Mouse (Mus musculus) cerebellum, postnatal 25 days (tissue): ENCODE results near the gene Ankrd2.
A peak's percentile ranks its signal among the peaks of the same experiment; 100 is the strongest.

Source experiments
- DNase-seq, 2 experiments: peaks; one replicate each; pipeline ENCODE4 v3.0.0; 2021; ENCODE audit warnings: mixed read lengths in 2 of 2

Gene Ankrd2

GRCm38 (mm10) chr19:42016251-42016650, 19.5 kb upstream of the Ankrd2 start:
- no peak for DNase-seq

DNA sequence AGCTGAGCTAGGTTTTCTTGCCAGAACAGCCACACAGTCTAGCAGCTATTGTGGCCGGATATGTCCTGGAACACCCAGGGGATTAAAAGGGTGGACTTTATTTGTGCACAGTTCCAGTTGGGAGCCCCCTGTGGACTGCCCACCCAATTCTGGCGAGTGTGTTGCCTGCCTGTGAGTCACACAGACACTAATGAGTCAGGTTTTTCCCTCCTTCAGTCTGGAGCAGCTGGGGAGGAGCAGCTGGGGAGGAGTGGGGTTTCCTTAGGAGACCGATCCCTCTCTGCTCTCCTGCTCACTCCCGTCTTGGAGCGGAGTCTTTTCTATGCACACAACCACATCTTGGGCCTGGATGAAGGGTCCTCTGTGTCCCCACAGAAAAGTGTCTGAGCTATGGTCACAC, 19.0 kb upstream of the Ankrd2 start:
- no peak for DNase-seq

- DNase-seq, result peak; percentile 91 to 92
Measured at GRCm38 (mm10) chr19:42017399-42018247, 18.2 kb upstream of the Ankrd2 start.

DNA sequence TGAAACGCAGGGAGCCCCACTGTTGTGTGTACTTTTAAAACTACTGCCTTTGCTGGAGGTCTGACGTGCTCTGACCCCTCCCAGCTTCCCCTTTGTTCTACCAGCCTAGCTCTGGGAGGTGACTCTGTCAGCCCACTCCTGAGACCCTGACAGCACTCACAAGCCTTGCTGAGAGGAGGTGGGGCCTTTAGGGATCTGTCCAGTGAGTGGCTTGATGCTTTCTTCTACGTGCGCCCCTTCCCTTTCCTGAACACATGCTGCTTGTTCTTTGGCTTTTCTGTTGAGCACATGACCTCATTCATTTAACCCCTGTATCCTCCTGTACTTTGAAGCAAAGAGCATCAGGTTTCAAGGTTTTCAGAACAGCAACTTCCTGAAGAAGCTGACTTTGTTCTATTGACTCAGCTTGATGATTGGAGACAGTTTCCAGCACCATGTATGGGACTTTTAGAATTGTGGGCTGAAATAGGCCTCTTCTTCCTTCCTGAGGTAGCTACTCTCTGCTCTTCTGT, 16.7 kb upstream of the Ankrd2 start:
- no peak for DNase-seq

DNA sequence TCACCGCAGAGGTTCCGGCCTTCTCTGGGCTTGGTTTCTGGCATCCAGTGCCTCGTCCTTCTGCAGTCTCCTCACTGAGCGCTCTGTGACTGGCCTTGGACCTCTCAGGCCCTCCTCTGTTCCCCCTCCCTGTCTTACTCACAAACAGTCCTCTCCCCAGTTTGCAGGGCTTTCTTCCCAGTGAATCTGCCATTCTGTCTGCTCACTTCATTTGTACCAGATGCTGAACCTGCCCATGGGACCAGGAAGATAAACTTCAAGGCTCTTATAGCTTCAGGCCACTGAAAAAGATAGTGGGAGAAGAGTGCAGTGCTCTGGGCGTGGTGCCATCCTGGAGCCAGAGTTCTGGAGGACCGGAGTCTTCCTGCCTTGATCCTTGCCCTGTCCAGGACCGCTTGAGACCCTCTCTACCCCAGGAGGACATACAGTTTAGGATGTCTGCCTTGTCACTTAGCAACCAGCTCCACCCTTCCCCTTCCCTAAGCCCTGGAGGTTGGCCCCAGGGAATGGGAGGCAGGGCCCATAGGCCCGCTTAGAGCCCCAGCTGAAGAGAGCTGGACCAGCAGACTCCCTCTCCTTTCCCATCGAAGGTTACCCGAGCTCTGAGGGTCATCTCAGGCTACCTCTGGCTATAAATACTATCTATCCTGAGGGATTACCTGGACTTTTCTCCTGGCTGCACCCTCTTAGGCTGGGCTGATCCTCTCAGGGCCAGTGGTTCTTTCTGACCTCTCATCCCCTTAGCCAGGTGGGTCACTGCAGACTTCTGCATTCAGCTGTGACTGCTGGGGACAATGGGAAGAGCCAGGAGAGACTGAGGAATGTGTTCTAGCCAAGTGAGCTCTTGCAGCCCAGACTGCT, 13.9 kb upstream of the Ankrd2 start:
- DNase-seq, result peak in 1 of 2 experiments; percentile 56

- DNase-seq, result no peak
Measured at GRCm38 (mm10) chr19:42022542-42022848, 13.3 kb upstream of the Ankrd2 start.

DNA sequence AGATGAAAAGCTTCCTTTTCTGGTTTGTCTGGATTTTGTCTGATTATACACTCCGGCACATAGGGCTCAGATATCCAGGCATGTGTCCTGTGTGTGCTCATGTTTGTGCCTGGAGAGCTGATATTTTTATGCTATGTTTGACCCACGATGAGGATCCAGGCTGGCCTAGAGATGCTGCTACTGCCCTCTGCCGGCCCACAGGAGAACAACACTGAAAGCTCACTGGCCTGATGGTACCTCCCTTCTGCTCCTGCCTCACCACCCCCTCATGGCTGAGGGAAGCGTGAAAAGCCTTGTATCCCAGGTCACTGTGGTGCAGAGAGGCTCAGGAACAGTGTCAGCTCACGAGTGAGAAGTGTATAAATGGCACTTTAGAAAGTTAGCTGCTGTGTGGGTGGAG, 9.6 kb upstream of the Ankrd2 start:
- DNase-seq, result peak; percentile 93

DNA sequence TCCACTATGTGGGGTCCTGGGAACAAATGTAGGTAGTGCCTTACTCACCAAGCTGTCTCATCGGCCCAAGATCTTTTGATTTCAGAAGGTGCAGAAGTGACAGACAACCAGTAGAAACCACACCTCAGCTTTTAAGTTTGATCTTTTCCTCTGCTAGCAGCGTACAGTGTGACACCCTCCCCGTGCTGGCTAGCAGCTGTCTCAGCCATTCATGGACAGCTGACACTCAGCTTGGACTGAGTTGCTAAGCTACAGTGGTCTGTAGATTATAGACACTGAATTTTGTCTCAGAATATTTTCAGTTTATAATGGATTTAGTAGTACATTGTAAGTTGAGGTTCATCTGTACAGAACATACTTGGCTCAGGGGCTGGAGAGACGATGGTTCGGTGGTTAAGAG, 4.7 kb upstream of the Ankrd2 start:
- no peak for DNase-seq

- peak in 1 of 2 experiments; percentile 57 for DNase-seq
Measured at GRCm38 (mm10) chr19:42033611-42034010, 2.2 kb upstream of the Ankrd2 start.

DNA sequence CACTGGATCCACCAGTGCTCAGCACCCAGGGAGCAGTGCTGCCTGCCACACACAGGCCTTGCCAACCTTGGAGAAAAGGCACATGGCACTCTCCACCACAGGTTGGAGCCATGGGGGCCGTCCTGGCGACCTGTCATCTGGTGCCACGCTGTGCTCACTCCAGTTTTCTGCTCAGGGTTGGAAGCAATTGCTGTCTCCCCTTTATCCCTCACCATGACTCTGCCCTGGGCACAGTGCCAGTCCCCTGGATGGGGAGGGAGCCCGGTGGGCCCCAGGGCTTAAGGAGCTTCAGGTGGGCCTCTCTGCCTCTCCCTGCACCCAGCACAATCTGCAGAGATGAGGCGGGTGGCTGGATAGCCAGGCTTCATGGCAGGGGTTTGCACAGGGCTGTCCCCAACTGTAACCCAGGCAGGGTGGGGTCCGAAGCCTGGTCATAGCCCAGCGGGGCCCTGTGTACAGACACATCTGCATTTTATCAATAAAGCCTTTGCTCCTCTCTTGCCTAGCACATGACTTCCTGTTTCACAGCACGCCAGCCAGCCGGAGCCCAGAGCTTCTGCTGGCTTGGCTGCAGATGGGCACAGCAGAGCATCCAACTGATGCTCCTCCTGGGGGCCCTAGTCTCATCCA, 1.5 kb upstream of the Ankrd2 start:
- DNase-seq, result peak in 1 of 2 experiments; percentile 51

DNA sequence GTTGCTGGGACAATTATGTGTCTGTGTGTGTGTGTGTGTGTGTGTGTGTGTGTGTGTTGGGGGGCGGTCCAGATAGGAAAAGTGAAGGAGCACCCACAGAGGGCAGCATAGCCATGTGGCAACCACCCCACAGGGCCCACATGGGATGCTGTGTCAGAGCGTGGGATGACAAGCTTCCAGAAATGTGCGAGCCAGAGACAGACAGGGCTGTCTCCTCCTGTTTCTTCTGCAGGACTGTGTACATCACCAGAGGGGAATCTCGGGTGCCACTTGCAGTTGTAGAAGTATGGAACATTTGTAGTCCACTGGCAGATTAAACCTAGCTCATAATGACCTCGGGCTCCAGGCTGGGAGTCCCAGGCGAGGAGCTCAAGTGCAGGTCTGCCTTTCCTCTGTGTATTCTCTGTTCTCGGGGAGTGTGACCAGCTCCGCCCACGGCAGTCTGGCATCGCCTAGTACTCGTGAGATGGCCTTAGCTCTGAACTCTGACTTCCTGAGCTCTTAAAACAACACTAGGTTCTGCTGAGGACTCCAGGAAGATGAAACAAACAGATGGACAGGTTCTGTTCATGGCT, 832 bp upstream of the Ankrd2 start:
- DNase-seq, result peak in 1 of 2 experiments; percentile 44

DNA sequence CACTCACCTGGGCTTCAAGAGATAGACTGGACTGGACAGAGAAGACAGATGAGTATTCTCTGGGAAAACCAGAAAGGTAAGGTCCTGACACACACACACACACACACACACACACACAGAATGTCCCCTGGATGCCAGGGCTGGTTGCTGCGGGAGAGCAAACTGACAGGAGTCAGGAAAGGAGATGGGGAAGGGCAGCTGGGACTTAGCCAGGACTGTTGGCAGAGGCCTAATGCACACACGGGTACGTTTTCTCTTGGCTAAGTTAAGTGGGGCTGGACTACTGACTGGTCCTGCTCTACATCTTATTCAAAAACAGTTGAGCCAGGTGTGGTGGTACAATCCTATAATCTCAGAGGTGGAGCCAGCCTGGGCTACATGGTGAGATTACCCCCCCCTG, 557 bp downstream of the Ankrd2 start:
- peak in 1 of 2 experiments; percentile 52 for DNase-seq

- no peak for DNase-seq
Measured at GRCm38 (mm10) chr19:42037167-42037702, 1.4 kb downstream of the Ankrd2 start.

GRCm38 (mm10) chr19:42038310-42038709, 2.5 kb downstream of the Ankrd2 start:
- DNase-seq, result peak in 1 of 2 experiments; percentile 9

GRCm38 (mm10) chr19:42043988-42044387, 8.2 kb downstream of the Ankrd2 start:
- no peak for DNase-seq

DNA sequence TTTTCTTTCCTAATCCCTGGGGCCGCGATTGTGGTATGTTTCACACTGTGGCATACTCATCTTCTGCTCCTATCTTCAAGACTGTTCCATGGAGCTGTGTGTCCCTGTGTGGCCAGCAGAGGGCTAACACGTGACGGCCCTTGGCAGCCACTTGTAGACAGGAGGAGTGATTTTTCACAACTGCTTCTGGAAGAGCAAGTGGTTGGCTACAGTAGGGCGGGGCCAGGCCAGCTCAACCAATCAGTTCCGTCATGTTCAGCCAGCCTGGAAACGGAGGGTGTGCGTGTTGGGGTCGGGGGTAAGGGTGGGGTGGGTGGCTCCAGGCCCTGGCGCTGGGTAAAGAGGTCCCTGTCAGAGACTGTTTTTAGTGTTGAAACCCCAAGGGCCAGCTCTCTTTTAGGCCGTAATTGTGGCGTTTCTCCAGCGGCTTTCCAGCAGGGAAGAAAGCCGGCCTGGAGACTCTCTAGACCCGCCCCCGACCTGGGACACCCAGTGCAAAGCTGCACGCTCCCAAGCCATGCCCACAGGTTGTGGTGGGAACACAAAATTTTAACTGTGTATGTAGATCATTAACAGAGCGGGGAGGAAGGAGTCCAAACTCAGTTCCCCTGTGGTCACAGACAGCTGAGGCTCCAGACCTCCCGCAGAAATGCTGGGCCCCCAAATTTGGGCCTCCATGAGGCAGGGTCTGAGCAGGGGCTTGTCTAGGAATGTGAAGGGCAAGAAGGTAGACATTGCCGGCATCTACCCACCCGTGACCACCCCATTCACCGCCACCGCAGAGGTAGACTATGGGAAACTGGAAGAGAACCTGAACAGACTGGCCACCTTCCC, 9.7 kb downstream of the Ankrd2 start, which contains the start of gene Hoga1:
Hoga1 (plus strand) TSS at position 342 of the 834 bp plus-strand sequence.
- DNase-seq, result peak; percentile 60 to 76

DNA sequence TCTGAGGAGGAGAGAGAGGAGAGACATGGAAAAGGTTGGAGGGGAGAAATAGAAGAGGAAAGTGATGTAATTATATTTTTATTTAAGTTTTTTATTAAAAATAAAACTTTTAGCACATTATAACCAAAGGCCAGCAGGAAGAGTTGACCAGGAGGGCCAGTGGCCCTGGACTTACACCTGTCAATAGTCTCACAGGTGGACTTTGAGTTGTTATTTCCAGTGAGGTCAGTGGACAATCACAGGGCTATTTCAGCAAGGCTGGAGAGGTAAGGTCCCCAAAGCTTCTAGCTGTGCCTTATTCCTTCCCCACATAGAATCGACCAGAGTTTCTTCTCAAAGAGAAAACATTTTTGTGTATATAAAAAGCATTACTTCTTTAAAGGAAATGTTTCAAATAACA, 14.5 kb downstream of the Ankrd2 start:
- no peak for DNase-seq

DNA sequence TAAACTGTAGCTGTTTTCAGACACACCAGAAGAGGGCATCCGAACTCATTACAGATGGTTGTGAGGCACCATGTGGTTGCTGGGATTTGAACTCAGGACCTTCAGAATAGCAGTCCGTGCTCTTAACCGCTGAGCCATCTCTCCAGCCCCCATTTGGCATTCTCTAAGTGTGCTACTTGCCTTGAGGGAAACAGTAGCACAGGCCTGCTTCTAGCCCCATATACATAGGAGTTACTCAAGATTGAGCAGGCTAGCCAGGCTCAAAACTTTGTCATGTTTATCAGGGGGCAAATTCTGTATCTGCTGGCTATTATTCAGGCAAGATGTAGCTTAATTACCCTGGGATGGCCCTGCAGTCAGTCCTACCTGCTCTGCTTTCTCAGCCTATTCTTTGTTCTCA, 15.6 kb downstream of the Ankrd2 start:
- no peak for DNase-seq

GRCm38 (mm10) chr19:42051948-42052347, 16.1 kb downstream of the Ankrd2 start, which contains the start of gene 4933411K16Rik:
TSS of gene 4933411K16Rik (plus strand) at chr19:42052248.
- DNase-seq, result no peak

DNA sequence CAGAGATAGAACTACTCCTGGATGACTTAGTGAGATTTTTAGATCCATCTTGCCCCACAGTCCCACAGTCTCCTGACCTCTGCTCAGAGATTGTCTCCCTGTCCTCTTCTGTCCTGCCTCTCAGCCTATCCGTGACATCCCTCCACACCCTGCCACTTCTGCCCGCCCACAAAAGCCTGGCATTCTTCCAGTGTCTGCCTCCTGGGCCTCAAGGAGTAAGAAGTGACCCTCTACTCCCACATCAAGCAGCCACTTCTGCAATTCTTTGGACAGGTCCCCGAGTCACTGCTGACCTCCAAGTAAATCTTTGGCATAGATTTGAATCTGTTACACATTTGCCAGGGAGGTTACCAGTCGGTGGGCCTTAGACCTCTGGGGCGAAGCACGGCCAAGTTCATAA, 18.5 kb downstream of the Ankrd2 start:
- no peak for DNase-seq

DNA sequence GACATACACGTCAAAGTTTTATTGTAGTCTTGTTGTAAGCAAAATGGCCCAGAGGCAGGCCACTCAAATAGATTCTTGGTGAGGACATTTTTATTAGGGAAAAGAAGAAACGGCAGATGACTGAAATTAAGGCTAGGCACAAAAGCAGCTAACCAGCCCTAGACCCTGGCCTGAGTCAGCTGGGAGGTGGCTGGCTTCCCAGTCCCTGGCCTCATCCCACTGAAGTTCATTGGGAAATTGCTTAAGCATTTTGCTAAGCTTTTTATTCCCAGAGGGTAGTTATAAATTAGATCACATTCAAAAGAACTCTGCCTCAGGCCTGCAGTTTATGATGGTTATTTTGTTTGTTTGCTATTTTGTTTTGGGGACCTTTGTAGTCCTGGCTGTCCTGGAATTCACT, 20.1 kb downstream of the Ankrd2 start:
- no peak for DNase-seq
